Mouse (Mus musculus) gastrocnemius, adult 18-20 months (tissue): ENCODE data around the gene Mfn2. TPM values are rescaled to one million over a fixed set of nuclear protein-coding genes. Genes with fewer than 3 reads are reported as not detected.
"Not testable (repeated sequence)": the region's sequence is repeated elsewhere in the genome, so short reads cannot be mapped to it uniquely, and the experiment has no call there.

Experiments used
- DNase-seq: peaks from one replicate; pipeline ENCODE4 v3.0.0; 2021; ENCODE audit warnings: low spot score
- total RNA-seq, 2 experiments: library from RNA; stranded (reverse); gene quantifications; 2 replicates each; pipeline ENCODE4 v1.2.3; 2021

The Mfn2 gene
- total RNA-seq, 2 experiments from 2014 or later: 403 to 443 TPM

DNA sequence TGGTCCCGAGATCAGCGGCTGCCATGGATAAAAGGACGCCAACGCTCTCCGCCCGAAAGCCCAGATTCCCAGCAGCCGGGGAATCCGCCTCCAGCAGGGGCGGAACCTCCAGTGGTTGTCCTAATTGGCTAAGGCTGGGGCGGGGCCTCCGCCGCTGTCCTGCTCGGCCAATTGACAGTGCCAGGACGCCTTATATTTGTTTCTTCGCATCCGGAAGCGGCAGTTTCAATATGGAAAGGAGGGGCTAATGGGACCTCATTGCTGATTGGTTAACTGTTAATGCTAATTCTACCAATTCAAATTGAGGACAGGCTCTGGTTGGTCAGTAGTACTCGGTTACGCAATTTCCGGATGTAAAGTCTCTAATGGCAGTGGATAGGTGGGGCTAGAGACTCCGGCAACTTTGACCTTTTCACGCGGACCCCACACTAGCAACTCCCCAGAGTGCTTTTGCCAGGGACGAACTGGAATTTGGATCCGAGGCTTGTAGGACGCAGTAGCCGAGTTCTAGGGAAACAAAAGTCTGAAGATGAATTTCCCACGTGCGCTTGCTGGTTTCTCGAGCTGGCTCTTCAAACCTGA, 36.0 kb downstream of the Mfn2 start, which contains the start of the genes Miip and Fv1:
TSS of gene Miip (minus strand) at position 367 of the 582 bp plus-strand sequence.
TSS of gene Fv1 (plus strand) at position 530 of the 582 bp plus-strand sequence.
- DNase-seq: peak; percentile 95

DNA sequence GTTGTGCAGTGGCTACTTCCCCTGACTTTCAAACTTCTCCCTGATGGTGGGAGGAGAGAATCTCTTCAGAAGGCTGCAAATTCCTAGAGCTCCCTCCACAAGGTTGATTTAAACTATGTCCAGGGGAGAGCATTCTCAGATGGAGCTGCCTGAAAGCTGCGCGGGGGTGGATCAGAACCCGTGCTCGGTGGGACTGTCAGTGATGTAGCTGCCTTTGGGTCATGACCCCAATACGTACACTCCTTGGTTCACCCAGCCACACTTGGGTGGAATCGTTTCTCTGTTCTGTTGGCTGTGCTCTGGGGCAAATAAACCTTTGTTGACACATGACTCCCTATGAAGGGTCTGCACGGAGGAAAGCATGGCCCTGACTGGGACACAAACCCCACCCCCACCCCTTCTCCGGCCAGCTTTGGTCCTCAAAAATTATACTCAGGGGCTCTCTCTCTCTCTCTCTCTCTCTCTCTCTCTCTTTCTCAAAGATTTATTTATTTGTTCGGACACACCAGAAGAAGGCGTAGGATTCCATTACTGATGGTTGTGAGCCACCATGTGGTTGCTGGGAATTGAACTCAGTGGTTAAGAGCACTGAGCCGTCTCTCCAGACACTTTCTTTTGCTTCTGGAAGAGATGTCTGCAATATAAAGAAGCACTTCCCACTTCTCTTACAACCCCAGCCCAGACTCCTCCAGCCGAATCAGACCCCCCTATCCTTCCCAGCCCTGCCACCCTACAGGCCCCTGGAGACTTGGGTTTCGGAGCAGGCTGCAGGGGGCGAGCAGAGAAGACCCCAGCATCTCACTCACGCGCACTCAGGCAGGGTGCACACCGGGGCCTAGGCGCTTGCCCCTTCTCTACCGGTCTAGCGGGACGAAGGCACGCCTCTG, 36.7 kb downstream of the Mfn2 start:
- no peak for DNase-seq

DNA sequence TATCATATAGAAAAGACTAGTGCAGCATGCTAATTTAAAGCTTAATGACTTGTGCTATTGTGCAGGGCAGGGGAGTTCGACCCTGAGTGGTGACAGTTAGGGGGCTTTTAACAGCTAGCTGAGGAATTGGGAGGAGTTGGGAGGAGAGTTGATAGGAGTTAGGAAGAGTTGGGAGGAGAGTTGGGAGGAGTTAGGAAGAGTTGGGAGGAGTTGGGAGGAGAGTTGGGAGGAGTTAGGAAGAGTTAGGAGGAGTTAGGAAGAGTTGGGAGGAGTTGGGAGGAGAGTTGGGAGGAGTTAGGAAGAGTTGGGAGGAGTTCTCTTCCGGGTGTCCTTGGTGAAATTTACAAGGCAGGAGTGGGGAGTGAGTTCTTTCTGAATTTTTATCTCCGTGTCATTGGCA, 37.7 kb downstream of the Mfn2 start:
- not testable (repeated sequence) for DNase-seq

DNA sequence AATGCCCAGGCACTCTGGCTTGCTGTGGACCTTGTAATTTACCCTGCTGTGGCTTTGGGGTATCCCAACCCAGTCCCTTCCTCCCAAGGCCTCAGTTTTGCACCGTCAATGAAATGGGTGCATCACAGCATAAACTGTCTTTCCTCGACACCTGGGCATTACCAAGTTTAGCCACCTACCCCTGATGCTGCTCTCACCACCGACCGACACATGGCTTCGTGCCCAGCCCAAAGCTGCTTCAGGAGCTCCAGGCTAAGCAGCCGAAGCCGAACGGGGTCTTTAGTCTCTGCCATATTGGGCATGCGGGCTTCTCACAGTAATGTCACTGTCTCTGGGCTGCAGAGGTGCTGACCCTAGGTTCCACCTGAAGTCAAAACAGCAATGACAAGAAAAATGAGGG, 38.4 kb downstream of the Mfn2 start:
- DNase-seq: no peak

DNA sequence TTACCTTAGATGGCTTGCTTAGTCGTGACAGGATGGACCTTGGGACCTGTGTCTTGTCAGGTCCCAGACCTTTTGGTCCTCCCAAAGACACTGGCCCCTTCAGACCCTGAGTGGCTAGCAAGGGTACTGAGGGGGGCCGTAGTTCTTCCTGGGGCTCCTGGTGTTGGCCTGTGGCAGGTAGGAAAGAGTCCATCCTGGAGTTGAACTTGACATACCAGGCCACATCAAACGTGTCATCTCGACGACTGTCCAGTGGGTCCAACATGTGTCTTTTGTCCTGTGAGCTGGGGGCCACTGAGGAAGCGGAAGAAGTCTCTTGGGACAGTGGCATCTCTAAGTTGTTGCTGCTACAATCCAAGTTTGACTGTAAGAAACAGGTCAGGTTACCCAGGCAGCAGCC, 38.9 kb downstream of the Mfn2 start:
- DNase-seq: no peak

DNA sequence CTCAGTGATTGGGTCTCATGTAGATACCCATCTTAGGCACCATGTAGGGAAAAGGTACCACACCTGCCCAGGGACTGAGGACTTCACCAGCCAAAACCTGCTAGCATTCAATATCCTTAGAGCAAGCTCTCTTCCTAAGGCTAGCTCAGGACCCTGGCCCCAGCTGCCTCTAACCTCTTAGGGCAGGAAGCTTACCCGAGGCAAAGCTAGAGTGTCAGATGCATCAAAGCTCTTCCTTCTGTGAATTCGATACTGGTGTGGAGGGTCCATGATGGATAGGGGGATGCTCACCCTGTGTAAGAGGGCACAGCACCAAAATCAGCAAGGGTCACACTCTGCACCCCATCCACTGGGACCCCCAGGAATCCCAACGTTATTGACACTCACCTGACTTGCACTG, 42.5 kb downstream of the Mfn2 start:
- no peak for DNase-seq

DNA sequence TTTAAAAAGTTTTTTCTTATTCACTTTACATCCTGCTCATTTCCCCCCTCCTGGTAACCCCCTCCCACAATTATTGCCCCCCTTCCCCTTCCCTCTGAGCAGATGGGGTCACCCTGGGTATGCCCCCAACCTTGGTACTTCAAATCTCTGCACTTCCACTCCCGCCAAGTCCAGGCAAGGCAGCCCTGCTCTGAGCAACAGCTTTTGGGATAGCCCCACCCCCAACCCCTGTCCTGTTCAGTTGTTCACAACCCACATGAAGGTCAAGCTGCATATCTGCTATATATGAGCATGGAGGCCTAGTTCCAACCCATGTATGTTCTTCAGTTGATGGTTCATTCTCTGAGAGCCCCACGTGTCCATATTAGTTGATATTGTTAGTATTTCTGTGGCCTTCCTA, 53.7 kb downstream of the Mfn2 start:
- DNase-seq: no peak

DNA sequence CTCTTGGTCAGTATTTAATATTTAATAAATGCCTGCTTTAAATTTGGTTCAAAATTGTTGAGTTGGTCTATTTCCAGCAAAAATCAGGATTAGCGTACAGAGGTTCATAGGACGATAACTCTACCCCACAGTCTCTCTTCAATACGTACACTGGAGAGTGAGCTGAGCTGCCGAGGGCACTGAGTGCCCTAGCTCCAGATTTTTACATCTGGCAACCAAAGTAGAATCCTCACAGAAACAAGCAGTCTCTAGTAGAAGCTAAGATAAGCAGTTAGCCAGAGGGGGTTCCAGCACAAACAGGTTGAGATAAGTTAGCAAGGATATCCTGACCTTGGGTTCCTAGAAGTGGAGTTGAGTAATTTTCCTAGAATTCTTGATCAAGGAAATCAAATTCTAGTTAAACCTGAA, 55.9 kb downstream of the Mfn2 start:
- no peak for DNase-seq

DNA sequence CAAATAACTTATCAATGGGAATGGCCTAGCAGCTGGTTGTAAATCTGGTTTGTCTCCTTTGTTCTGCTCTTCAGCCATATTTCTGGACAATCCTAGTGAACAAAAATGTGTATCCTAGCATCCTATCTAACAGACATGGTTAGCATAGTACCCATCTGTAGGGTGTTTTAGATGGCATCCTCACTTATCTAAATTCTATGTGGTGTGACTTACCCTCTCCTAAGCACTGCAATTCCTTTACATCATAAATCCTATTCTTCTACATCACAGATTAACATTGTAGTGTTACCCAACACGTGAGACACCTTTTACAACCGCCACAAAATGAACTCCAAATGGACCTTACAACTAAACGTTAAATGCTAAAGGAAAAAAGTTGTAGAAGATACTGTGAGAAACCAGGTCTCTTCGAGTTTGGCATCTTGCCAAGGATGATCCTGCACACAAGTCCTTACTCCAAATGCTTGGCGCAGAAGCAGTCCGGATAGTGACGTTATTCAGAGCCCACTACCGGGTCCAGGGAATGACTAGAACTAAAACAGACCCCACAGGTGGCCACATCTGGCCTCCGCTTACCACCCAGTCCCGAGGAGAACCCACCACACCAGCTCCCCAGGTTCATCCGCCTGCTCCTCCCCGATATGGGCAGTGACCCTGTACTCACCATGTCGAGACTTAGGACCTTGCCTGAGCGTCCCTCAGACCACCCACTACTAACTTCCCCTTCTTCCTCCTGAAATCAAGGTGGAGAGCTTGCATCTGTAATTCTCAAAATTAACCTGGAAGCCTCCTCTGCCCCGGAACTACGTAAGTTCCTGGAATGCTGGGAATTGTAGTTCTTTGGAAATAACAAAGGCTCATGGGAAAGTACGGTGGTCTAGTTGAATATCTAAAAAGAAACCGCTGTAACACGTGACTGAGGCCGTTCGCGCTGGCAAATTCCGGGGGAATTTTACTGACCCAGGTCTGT, 56.6 kb downstream of the Mfn2 start, which contains the start of gene Zfp933:
TSS of gene Zfp933 (minus strand) at position 753 of the 970 bp plus-strand sequence.
- peak; percentile 86 for DNase-seq

DNA sequence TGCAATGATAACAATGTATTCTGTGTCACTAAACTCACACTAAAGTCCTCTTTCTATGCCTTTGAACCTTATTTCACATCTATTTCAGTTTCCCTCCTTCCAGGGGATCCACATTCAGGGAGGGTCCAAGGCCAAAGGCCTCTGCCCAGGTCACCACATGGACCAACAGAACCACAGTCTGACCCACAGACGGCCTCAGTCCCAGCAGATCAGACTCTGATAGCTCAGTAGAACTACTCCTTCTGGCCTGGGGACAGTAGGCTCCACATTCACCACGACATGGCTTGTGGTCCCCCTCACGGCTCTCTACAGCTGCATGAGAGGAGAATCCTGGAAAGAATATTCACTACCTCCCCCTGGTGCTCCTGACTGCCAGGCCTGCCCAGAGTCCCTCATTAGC, 61.6 kb downstream of the Mfn2 start:
- no peak for DNase-seq

DNA sequence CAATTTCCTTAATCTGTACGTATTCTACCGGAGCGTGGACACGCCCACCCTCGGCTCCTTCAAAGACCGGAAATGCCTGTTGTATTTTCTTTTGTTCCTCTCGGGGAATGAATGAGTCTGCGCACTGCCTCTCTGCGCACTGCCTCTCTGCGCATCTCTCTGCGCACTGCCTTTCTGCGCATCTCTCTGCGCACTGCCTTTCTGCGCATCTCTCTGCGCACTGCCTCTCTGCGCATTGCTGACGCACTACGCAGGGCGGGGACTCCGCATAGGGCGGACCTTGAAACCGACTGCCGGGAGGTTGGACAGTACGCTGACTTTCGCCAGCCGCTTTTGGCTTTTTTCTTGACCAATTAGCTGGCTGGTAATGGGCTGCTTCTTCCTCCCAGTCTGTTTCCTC, 65.2 kb downstream of the Mfn2 start:
- peak; percentile 40 for DNase-seq

DNA sequence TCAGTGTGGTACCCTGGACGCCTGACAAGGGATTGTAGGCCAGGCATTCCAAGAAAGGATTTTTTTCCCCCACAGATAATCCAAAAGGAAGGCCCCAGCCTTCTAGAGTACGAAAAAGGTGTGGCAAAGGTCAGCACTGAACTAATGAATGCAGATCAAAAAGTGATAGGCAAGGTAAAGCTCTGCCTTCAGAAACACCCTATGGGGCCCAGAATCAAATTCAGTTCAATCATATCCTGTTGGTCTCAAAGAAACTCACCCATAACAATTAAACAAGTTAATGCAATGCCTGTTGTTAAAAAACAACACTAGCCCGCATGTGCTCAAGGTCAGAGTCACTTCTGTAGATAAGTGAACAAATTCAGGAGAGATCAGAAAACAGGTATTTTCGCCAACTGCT, 80.1 kb downstream of the Mfn2 start:
- DNase-seq: no peak

Other genes starting within 250 kb of the Mfn2 start
- under 1 TPM in 1 of 2 experiments, not detected in 1; 0.07 TPM for gene Zfp534, start 202.2 kb downstream of the Mfn2 start, total RNA-seq
- 1 to 10 TPM; 1.2 to 1.3 TPM for gene Zfp984, start 94.9 kb downstream of the Mfn2 start, total RNA-seq
- gene Zfp933, start 56.3 kb downstream of the Mfn2 start, total RNA-seq: 1 to 10 TPM; 7.8 to 9.0 TPM
- gene Miip, start 35.9 kb downstream of the Mfn2 start, total RNA-seq: 1 to 10 TPM; 4.5 to 6.1 TPM
- gene Fv1, start 35.7 kb downstream of the Mfn2 start, total RNA-seq: 1 to 10 TPM; 5.5 to 7.0 TPM
- gene Plod1, start 32.1 kb upstream of the Mfn2 start, total RNA-seq: 10 to 100 TPM; 16.0 to 17.2 TPM
- 10 to 100 TPM; 19.2 to 19.8 TPM for gene 2510039O18Rik, start 36.2 kb upstream of the Mfn2 start, total RNA-seq
- gene Nppb, start 81.1 kb upstream of the Mfn2 start, total RNA-seq: not detected
- not detected for gene Nppa, start 96.0 kb upstream of the Mfn2 start, total RNA-seq
- 1 to 10 TPM; 4.8 to 4.9 TPM for gene Clcn6, start 134.1 kb upstream of the Mfn2 start, total RNA-seq
- gene Mthfr, start 134.4 kb upstream of the Mfn2 start, total RNA-seq: 1 to 10 TPM; 8.9 to 9.3 TPM
- 10 to 100 TPM in 1 of 2 experiments, 1 to 10 TPM in 1; 9.3 to 12.8 TPM for gene Agtrap, start 183.3 kb upstream of the Mfn2 start, total RNA-seq
- gene Mad2l2, start 225.7 kb upstream of the Mfn2 start, total RNA-seq: 10 to 100 TPM; 13.5 to 15.7 TPM
- gene Draxin, start 226.0 kb upstream of the Mfn2 start, total RNA-seq: under 1 TPM in 1 of 2 experiments, not detected in 1; 0.09 TPM
- gene Fbxo6, start 247.4 kb upstream of the Mfn2 start, total RNA-seq: 10 to 100 TPM; 41.9 to 45.7 TPM